Mouse (Mus musculus): Measurements from ENCODE around the gene Fam228a.
"Not testable (repeated sequence)": the region's sequence is repeated elsewhere in the genome, so short reads cannot be mapped to it uniquely, and the experiment has no call there.

Fam228a gene

DNA sequence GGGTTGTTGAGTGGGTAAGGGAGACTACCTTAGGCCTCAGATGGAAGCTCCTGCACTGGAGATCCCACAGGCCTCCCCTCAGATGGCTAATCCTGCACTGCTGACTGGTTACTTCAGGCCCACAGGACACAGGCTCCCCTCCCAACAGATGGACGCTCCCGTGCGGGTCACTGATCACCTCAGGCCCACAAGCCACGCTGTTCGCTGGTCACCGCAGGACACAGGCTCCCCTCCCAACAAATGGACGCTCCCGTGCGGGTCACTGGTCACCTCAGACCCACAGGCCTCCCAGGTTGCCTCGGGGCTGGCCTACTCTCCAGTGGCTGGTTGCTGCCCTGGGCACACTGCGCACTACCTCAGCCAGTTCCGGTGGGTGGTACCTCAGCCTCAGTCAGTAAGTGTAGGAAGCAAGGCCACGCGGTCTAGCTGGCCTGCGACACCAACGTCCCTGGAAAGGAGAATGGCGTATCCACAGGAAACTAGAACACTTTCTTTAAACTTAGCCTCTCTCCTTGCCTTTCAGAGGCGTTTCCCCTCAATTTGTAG lies at the start of gene Fam228a:
Fam228a (minus strand) TSS at position 400 of the 546 bp plus-strand sequence.
- DNase-seq (ENCODE audit: low read depth) = no peak

DNA sequence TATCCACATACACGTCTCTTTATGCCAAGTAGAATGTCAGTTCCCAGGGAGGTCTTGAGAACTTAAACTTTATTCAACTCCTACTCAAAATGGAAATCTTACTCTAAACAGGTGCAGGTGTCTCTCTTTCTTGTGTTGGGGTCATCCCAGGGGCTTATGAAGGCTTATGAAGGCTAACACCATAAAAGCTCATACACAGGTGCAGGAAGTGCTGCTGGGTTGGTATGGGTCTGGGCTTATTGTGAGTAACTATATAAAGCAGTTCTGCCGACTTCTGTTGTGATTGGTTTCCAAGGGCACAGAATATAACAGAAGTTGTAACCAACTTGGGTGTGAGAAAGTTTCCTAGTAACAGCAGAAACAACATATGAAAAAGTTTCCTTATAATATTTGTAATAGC lies 46.2 kb upstream of the Fam228a start:
- no peak for DNase-seq (ENCODE audit: low read depth)

DNA sequence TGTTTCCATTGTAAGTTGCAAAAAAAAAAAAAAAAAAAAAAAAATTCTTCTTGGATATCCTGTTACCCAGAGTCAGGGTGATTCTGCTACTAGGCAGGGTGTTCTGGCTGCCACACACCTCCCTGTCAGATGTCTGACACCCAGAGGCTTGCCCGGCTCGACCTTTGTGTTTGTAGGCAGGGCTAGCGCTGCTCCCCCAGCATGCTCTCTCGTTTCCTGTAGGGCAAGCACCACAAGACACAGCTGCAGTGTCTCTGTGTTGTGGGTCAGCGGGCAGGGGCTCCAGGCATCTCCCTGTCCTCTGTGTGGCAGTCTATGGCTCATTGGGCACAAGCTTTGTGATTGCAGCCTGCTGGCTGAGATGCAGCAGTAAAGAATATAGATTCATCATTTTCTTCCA lies 45.4 kb upstream of the Fam228a start:
- DNase-seq (ENCODE audit: low read depth) = no peak

DNA sequence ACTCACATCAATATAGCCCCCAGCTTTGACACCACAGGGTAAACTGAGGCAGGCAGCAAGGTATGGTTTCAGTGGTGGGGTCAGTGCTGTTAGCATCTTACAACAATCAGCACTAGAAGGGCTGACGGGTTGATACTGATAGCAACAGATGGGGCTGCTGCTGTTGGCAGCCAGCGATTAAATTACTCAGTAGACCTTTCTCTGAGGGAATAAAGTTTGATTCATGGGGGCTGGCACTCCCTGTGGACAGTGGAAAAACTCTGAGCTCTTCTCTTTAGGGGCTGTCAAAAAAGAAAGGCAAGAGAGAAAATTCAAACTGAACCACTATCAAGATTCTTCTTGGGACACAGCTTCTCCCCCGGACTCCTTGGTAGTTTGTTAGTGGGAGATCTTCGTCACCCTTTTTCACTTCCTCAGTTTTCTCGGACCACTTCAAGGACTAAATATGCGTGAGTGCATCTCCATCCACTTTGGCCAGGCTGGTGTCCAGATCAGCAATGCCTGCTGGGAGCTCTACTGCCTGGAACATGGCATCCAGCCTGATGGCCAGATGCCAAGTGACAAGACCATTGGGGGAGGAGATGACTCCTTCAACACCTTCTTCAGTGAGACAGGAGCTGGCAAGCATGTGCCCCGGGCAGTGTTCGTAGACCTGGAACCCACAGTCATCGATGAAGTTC lies 43.6 kb upstream of the Fam228a start:
- not testable (repeated sequence) for DNase-seq (ENCODE audit: low read depth)

DNA sequence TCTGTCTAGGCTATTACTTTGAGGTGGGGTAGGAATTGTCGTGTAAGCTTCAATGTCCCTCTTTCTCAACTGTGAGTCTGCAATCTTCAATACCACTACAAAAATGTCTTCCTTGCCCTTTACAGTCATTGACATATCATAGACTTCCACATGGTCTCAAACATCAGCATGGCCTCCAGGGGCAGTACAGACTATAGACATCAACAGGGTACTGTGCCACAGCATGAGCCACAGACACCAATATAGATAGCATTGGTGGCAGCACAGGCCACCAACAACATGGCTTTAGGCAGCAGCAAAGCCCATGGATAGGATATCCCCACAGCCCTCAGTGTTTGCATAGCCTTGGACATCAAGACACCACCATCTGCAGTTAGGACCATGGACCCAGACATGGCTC lies 43.0 kb upstream of the Fam228a start:
- no peak for DNase-seq (ENCODE audit: low read depth)

DNA sequence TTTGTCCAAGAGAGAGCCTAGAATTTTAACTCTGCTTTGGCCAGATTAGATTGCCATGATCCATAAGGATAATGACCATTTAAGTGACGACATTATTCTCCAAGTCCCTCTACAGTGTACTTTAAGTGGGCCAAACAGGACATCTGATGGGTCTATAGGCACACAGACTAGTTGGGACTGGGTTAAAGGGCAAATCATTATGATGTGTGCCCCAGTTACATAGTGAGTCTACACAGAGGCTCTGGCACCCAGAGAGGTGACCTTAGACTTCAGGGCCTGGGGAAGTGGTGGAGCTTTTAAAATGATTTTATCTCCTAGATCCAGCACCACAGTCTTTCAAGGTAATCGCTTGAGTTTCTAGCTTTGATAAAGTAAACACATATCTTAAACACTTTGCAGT lies 42.0 kb upstream of the Fam228a start:
- no peak for DNase-seq (ENCODE audit: low read depth)

DNA sequence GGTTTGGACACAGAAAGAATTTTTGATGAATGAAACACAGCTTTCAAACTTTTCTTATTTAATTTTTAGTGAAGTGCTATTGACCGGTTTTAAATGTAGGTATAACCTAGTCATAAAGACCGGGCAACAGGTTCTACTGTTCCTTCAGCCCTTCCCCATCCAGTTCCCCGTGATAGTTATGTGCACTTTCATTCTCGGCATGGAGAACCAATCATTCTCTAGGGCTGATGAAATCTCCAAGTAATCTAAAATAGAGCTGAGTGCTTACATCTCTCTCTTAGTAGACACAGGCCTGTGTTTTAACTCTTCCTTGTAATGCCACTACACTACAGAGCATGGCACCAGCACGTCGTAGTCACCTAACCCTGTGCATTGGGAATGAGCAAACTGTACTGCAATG lies 39.5 kb upstream of the Fam228a start:
- no peak for DNase-seq (ENCODE audit: low read depth)

DNA sequence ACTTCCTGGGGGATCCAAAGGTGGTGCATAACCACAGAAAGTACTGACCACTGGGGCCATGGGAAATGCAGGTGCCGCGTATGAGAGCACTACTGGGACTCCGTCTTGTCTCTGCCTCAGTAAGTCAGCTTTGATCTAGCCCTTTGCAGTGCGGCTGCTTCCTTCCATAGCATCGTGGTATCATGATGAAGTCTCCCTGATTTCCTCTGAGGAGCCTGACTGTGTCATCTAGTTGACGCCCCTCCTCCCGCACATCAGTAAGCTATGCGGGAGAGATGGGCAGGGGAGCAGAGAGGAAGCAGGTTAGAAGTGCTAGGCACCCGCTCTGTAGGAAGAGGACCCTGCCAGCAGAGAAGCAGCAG lies 37.3 kb upstream of the Fam228a start:
- DNase-seq (ENCODE audit: low read depth) = no peak

DNA sequence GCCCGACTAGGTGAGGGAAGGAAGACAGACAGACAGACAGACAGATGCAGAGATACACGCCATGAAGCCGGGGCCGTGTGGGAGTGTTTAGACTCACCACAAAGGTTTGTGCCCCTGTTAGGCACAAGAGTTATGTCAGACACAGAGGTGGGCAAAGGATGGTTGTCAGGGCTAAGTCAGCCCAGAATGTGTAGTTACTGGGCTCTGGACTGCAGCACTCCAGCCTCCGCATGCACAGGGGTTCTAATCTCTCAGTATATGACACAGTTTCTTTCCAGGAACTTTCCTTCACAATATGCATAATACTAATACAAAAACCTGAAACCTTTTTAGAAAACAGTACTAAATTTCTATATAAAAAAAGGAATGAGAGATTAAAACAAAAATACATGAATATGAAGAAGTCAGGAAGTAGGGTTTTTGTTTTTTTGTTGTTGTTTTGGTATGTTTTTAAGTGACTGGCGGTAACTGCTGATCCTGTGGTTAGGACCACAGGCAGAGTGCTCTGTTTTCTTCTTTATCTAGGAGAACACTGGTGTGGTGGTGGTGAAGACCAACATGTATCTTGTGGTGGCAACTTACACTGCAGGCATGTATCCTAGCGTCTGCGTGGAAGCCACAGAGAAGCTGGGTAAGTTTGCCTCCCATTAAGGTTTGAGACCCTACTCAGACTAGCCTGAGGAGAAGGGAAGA lies 36.8 kb upstream of the Fam228a start:
- no peak for DNase-seq (ENCODE audit: low read depth)

DNA sequence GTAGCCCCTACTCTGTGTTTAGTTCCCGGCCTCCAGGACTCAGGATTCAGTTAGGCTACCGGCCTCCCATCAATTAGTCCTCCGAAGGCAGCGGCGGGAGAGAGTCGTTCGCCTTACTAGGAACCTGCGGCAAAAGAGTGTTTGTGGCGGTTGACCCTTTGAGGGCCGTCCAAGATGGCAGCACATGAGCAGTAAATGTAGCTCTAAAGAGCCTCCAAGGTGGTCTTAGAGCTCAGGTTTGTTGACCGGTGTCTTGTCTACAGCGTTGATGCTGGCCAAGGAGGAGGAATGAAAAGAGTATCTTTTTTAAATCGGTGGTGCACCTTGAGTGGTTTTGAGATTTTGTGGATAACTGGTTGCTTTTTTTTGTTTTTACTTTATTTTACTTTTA lies 31.1 kb upstream of the Fam228a start:
- DNase-seq (ENCODE audit: low read depth) = no peak

DNA sequence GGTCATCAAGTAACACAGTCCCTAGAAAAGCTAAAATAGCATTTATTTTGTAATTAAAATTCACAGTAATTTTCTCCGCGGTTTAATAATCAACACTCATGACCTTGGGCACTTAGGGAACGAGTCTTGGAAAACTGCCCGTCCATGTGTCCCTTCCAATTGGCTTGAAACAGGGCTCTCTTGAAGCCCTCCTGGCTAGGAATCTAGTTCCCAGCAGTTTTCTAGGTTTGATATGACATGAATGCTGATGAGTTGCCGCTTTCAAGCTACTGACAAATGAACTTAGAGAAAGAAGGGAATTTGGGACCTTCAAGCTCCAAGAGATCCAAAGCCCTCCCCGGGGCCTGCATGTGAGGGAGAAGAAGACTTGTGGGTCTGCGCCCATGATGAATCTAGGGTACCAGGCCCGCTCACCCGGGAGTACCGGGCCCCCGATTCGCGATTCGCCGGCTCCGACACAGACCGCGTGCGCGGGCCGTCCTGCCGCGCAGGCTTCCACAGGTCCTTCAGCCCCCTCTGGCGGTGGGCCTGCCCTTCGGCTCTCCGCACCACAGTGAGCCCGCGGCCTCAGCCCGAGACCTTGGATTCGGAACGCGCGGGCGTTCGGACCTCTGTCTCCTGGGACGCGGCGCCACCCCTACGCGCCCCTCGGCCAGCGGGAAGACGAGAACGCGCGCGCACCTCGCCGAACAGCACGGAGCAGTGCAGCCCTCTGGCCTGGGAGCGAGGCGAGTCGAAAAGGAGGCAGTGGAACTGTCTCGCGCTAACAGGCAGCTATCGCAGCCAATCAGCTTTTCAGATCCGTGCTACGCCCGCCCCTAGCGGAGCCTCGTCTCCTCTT lies 30.5 kb upstream of the Fam228a start, which contains the start of the genes Pfn4 and Fam228b:
Pfn4 (plus strand) TSS at position 531 of the 841 bp plus-strand sequence.
Fam228b (minus strand) TSS at position 776 of the 841 bp plus-strand sequence.
- peak; percentile 82 for DNase-seq (ENCODE audit: low read depth)

DNA sequence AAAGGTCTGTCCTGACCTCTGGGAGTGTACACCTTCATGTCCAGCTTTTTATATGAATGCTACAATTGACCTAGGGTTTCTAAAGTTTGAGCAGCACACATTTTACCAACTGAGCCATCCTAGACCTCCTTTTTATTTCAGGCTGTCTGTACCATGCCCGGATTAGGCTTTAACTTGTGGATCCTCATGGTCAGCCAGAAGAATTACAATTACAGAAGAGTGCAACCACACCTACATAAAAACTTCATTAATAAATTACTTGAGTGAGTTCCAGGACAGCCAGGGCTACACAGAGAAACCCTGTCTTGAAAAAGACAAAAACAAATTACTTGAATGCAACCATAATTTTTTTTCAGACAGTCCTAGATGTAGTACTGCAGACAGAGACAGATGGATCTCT lies 18.8 kb upstream of the Fam228a start:
- no peak for DNase-seq (ENCODE audit: low read depth)

DNA sequence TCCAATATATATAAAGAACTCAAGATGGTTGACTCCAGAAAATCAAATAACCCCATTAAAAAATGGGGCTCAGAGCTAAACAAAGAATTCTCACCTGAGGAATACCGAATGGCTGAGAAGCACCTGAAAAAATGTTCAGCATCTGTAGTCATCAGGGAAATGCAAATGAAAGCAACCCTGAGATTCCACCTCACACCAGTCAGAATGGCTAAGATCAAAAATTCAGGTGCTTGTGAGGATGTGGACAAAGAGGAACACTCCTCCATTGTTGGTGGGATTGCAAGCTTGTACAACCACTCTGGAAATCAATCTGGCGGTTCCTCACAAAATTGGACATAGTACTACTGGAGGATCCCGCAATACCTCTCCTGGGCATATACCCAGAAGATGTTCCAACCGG lies 16.2 kb upstream of the Fam228a start:
- DNase-seq (ENCODE audit: low read depth) = not testable (repeated sequence)

DNA sequence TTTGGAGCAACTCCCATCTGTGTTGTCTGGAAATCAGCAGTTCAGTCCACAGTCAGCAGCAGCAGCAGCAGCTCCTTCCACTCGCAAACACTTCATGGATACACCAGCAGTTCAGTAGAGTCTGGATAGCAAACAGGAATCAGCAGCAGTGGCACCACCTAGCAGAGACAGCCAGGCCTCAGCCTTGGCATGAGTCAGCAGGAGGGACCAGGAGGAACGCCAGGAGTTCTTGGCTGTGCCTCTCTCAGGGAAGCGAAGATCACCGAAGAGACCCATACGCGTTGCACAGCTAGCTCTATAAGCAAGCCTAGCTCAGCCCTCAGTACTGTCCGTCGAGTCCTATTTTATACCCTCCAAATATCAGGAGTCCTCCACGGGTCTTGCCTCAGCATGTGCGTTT lies 6.3 kb upstream of the Fam228a start:
- no peak for DNase-seq (ENCODE audit: low read depth)

DNA sequence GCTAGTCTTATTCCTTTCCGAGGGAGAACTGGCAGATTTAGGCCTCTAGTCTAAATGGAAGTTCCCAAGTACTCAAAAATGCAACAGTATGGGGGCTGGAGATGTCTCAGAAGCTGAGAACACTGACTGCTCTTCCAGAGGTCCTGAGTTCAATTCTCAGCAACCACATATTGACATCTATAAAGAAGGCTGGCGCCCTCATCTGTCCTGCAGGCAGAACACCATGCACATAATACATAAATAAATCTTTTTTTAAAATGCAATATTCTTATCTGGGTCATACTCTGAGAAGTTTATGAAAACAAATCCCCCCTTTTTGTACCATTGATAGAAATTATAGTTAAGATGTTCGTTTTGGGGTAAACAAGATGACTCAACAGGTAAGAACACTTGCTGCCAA lies 4.0 kb upstream of the Fam228a start:
- no peak for DNase-seq (ENCODE audit: low read depth)

DNA sequence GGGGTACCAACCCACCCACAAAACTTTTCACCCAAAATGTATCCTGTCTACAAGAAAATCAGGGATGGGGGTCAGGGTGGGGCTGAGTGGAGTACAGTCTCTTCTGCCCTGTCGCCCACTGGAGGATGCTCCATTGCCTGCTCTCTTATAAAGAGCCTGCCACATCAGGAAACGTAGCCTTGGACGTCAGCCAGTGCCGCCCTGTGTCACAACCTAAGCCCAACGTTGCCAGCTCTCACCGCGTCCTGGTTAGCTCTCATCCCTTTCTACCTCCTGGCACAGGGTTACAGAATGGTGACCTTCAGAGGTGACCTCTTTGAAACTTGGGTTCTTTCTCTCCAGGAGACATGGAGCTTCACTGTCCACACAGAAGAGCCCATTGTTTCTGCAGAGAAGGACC lies 2.6 kb upstream of the Fam228a start:
- DNase-seq (ENCODE audit: low read depth) = no peak

DNA sequence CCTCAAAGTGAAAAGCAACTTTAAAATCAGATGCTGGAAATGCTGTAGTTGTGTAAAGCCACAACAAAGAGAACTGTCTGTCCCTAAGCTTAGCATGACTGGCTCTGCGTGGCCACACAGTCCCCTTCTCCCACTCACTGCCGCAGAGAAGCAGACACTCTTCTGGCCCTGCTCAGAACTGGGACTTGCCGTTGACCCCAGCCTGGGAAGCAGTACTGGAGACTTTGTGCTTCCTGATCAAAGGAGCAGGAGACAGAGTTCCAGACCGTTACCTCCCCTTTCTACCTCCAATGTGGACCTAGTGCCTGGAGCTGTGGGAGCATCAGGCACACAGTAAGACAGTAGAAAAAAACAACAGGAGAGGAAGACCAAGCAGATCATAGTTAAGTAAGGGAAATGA lies 5.9 kb downstream of the Fam228a start:
- DNase-seq (ENCODE audit: low read depth) = no peak

DNA sequence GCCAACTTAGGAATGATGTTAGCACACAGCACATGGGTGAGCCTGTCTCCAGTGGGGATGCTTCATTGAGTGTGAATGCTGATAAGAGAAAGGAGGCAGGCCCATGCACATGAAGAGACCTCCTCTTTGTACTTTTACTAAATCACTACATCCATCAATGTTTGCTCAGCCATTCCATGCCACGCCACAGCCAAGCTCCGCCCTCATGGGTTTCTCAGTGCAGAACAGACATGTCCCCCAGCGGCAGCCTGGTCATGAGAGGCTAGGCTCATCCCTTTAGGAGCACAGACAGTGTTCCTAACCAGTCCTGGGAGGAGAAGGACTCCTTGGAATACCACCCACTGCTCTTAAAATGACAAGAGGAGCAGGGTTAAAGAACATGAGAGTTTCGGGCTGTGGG lies 6.6 kb downstream of the Fam228a start:
- DNase-seq (ENCODE audit: low read depth) = no peak

DNA sequence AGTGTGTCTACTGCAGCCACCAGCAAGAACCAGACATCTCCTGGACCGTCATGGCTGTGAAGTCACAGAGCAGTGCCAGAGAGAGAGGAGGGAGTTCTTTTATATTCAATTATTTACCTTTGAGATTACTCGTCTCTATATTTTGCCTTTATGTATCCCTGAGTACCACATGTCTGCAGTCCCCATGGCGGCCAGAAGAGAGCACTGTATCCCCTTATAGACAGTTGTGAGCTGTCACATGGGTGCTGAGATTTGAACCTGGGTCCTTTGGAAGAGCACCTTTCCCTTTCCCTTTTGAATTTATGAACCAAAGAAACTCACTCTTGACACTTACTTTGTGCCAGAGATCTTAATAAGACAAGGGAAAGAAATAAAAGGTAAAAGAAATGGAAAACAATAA lies 9.1 kb downstream of the Fam228a start:
- DNase-seq (ENCODE audit: low read depth) = no peak

DNA sequence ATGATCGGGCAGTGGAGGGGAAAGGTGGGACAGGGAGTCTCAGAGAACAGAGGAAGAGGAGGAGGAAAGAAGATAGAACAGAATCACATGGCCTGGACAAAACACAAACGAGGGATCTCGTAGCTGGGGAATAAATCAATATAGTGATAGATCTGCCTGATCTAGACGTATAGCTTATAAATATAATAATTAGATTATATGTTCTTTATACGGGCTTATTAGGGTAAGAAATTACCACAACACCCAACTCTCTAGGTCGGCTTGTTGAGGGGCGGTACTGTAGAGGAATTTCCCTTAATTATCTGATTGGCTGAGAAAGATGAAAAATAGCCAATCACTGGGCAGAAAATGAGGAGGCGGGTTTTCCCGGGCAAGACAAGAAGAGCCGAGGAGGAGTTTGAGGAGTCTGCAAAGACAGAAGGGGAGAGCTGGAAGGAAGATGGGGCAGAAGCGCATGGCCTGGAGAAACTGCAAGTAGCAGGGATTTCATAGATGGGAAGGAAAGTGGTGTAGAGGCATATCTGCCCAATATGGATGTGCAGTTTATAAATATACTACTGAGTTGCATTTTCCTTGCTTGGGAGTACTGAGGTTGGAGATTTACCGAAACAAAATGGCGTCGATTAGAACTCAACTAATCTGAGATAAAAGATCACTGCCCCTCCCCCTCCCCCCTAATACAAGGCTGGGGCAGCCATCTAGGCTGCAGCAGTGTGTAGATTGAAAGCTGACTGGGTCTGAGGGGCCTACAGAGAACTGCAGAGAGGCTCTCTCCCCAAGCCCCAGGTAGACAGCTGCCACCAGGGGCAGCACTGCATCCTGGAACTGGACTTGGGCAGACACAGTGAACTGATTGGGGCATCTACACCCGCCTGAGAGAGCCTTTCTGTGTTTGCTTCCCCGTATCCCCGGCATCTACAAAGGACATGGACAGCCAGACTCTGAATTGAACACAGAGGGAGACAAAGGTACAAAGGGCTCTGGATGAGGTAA lies 18.2 kb downstream of the Fam228a start:
- no peak for DNase-seq (ENCODE audit: low read depth)

DNA sequence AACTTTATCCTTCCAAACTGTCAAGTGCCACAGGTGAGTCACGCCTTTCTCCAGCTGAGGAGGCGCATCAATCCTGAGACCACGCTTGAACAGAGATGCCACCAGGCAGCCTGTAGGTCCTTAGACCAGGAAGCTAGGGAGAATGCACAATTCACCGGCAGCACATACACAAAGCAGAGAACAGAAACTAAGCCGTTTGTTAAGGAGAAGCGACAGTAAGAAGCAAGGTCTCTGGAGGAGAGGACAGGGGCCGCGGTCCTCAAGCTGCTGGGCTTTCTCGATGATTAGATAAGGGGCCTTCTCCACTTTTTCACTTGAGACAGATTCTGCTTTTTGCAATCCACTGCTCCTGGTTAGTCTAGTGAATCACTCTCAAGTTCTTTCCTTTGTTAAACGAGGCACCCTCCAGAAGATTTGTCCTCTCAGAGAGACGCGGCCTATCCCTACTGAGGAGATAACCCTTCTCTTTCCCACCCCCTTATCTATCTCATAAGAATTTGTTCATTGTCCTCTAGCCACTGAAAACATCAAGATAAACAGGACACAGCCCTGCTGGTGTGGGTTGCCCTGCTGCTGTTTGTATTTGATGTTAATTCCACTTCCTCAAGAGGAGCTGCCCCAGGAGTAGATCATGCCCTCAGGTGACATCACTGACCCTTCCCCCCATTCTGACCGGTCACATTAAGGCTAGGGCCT lies 19.0 kb downstream of the Fam228a start:
- DNase-seq (ENCODE audit: low read depth) = no peak

Data from c-Kit-positive CD71-negative TER-119-negative erythroid progenitor cells, embryonic 14.5 days (primary cell).